Mouse (Mus musculus): ENCODE data around the gene Usp22. TPM values are rescaled to one million over a fixed set of nuclear protein-coding genes. Genes with fewer than 3 reads are reported as not detected.

Gene Usp22
- total RNA-seq, 2 experiments from 2014 or later = 13.4 to 16.7 TPM

DNA sequence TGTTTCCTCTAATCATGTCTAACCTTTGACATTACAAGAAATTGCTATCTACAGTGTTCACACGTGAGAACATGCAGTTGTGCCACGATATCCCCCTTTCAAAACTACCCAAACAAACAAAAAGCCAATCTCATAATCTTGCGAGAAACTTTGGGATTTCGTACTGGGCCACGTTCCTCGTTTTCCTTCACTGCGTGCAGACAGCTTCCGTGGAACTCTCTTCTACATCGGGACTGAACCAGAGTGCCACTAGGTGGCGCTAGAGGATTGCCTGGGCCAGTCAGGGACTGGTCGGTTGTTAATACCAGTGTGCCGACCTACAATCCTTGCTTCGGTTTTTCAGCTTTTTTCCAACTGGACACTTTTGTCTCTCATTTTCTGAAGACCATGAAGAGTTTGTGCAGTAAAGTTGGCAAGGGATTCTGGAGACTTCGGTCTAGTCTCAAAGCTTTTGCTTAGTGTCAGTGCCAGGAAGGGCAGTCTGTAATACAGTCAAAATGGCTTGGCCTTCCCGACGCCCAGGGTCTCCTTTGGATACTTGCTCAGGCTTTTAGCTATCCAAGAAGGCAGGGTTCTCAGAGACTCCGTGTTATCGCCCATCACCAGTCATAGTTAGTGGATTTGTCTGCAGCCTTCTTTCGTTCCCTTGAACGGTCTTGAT, 70.5 kb downstream of the Usp22 start:
- intact Hi-C loops (cut with DNase I) = loop anchor here (5.0 to 10.0 kb wide), 2 partner anchors 310 to 608 kb away; no protein-coding TSS in a partner anchor
- Histone ChIP-seq H3K27ac (0 out of 2 replicates have a peak overlapping the region, but pooled peaks have one; percentile 24), H3K4me3 (peak overlapping the region; percentile 35)
- peak; percentile 91 for DNase-seq
- no peak; the same call in none of the 2 replicates for TF ChIP-seq CTCF (IDR thresholded peaks at IDR 0.05)

DNA sequence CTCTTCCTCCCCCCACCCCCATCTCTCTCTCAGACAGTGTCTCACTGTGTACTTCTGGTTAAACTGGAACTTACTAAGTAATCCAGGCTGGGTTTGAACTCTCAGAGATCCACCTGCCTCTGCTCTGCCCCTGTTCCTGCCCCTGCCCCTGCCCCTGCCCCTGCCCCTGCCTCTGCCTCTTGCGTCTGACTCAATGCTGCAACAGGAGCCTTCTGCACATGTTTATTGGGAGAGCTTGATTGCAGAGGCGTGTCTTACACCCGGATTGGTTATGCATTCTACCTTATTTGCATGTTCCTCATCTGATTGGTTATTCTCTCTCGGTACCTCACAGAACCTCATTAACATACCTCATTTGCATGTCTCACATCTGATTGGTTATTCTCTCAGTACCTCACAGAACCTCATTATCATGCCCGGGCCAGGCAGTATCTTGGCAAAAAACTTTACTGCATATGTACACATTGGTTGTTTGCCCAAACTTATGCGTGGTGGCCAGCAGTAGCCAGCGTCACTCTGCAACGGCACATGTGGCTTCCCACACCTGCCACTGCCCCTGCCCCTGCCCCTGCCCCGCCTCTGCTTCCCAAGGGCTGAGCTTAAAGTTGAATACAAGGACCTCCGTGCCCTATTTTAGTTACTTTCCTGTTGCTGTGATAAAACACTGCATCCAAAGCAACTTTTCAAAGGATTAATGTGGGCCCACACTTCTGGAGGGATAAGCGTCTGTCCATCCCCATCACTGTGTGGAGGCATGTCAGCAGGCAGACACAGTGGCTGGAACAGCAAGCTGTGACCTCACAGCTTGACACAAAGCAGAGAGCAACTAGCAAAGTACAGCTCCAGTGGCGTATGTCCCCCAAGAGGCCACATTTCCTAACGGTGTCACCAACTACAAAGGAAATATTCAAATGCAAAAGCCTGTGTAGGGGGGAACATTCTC, 72.2 kb downstream of the Usp22 start:
- Histone ChIP-seq H3K27ac (no peak overlapping the region), H3K4me3 (no peak overlapping the region)
- no peak for DNase-seq
- intact Hi-C loops (cut with DNase I) = loop anchor here (5.0 to 10.0 kb wide), 2 partner anchors 312 to 610 kb away; no protein-coding TSS in a partner anchor
- no peak for TF ChIP-seq CTCF (IDR thresholded peaks at IDR 0.05)

Other genes with a start within 250 kb of the Usp22 start
- 100 to 1,000 TPM; 136 to 159 TPM for gene Map2k3, start 243.0 kb downstream of the Usp22 start, total RNA-seq (2021)
- gene Kcnj12, start 152.5 kb downstream of the Usp22 start, total RNA-seq (2021) = 10 to 100 TPM; 50.4 to 65.8 TPM
- gene Tnfrsf13b, start 48.3 kb downstream of the Usp22 start, total RNA-seq (2021) = under 1 TPM; 0.13 to 0.22 TPM
- gene Aldh3a1, start 32.5 kb upstream of the Usp22 start, total RNA-seq (2021) = under 1 TPM in 1 of 2 experiments, not detected in 1; 0.50 TPM
- 10 to 100 TPM; 12.0 to 13.0 TPM for gene Aldh3a2, start 92.4 kb upstream of the Usp22 start, total RNA-seq (2021)
- not detected for gene Slc47a2, start 167.8 kb upstream of the Usp22 start, total RNA-seq (2021)
- 10 to 100 TPM; 13.4 to 24.4 TPM for gene Slc47a1, start 203.3 kb upstream of the Usp22 start, total RNA-seq (2021)